Mouse (Mus musculus) layer of hippocampus, adult 9-10 months (tissue): Measurements from ENCODE around the gene Gpc6.
"Not testable (repeated sequence)": the region's sequence is repeated elsewhere in the genome, so short reads cannot be mapped to it uniquely, and the experiment has no call there.

Source experiments
- DNase-seq: peaks from one replicate; pipeline ENCODE4 v3.0.0; 2022; ENCODE audit warnings: low spot score

Gene Gpc6

DNA sequence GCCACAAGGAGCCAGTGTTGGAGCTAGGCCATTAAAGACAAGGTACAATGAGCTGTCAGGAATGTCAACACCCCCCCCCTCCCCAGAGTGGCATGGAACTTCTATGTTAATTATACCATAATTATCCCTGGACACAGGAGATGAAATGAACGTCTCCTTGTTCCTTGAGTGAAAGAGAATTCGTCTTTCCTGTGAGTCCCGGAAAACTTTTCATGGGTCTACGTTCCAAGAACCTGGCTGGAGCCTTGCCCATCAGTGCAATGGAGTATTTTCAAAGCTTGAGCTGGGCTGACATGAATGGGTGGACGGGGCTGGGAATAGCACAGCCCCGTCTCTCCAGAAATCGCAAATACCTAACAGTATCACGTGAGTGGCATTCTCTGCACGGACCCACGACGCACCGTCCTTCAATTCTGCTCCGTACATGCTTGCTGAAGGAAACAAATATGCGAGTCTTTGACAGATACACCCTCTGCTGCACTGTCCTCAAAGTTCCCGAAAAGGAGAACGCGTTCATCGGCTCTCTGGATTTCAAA is 444.3 kb downstream of the Gpc6 start:
- DNase-seq: no peak

DNA sequence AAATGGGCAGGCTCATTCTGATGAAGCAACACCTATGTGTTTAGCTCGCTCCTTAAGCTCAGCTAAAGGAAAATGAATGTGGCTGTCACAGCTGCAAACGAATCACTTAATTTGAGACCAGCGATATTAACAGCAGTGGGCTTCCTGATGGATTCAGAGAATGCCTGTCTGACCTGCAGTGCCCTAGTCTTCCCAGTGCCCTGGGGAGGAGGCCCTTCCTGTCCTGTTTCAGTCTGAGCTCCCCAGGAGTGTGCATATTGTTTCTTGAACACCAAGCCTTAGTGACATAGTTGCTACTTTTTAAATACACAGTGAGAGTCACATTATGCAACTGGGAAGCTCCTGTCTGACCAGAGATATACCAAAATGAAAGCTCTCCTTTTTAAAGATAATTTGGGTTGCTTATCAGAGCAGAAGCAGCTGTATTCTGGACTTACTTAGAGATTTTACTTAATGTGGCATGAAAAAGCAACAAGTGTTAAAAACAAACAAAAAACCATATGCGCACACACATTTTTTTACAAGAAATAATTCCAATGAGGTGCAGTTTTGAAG is 451.8 kb downstream of the Gpc6 start:
- DNase-seq: no peak

DNA sequence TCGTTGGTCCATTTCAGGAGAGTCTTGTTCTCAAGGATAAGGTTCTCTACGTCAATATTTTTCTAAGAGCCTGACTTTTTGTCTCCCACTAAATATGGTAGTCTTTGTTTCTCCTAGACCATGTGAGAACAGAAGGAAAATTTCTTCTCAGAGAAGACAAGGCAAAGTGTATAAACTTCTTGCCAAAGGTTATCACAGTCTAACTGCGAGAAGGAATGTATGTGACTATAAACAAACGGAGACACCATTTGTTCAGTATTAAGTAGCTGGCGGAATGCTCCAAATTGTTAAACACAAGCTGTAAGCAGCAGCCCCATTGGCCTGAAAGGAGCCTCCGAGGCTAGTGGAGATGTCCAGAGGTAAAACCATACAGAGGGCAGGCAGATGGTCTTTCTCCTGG is 454.9 kb downstream of the Gpc6 start:
- DNase-seq: no peak

DNA sequence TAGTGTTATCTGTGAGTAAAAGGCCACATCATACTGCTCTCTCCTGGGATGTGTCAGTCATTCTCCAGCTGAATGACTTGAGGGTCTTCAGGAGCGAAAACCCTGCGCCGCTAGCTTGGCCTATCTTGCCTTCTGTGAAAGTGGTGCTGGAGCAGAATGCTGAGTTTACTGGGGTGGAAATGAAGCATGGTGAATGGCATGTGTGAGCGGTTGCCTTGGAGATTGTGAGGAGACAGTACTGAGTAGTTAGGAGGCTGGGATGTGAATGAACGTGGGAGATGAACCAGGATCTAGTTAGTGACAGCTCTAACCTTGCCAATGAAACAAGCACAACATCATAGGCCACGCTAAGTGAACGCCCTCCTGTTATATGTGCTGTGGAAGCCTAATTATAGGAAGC is 458.1 kb downstream of the Gpc6 start:
- DNase-seq: no peak

DNA sequence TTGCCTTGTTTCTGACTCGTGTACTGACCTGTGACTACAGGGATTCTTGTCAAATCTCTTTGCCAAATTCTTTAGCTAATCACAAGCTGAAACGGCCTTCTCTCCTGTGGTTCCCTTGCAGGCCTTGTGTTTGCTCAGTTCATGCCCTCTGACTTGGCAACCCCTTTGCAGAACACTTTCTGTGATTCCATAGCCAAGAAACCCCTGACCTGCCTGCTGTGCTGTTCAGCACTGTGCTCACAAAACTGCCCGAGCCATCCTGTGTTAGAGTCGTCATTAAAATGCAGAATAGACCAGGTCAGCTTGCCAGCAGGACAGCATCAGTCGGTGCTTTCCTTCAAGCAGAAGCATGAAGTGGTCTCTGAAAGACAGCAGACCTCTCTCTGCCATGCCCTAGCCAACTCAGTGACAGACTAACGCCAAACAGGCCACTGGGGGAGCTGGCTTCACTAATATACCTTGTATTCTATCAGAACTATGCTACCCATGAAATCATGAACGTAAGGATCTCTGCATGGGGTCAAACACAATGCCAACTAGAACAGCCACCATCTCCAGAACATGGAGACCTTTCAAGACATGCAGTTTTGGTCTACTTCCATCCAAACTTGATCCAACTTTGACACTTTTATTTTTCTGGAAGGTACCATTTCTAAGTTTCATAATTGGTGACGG is 459.1 kb downstream of the Gpc6 start:
- no peak for DNase-seq

DNA sequence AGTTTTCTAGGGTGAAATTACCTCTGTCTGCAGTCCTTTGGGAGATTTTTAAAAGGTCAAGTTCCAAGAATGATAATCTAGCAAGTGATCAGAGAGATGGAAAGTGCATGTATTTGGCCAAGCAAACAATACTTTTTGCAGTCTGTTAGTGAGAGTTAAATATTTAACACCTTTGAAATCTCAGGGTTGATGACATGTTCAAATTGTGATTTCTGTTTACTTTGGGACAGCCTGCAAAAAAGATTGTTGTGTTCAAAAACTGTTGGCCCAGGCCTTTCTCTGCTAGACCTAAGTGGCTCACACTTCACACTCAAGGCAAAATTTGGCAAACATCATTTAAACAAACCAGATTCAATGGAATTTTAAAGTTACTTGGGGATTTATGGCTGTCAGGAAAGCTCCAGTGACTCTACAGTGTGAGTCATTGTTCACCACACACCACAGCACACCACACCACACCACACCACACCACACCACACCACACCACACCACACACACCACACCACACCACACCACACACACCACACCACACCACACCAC is 460.7 kb downstream of the Gpc6 start:
- no peak for DNase-seq

DNA sequence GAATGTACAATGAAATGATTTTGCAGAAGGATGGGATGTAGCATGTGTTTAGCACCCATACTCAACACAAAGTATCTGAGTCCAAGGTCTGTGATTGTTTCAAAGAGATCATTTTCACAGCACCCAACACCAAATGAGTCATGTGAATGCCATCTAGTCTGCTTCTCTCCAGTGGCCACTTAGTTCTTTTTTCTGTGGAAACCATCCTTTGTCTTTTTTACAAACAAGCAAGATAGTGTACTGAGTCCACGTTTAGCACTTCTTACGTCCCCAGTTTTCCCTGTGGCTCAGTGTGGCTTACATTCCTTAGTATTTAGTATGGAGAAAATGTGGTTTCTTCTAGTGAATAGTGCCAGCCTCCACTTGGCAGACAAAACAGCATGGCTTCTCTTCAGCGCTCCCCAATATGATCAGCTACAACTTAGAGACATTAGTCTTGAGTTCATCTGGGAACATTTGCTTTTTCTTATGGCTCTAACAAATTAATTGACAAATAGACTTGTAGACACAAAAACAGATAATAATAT is 465.7 kb downstream of the Gpc6 start:
- DNase-seq: no peak

DNA sequence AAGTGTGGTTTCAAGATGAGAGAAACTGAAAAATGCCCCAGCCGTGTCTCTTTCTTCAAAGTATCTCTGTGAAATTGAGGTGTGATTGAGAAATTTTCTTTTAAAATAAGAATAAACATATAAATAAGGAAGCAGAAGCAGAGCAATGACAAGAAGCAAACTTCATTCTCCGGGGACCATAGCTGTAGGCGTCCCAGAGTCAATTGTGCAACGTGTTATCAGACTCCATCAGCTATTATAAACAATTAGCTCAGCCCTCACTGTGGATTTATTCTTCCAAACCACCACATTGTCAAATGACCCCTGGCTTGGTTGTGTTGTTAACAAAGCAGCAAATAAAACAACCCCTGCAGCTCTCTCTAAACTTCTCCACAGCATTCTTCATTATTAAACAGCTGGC is 466.3 kb downstream of the Gpc6 start:
- no peak for DNase-seq

DNA sequence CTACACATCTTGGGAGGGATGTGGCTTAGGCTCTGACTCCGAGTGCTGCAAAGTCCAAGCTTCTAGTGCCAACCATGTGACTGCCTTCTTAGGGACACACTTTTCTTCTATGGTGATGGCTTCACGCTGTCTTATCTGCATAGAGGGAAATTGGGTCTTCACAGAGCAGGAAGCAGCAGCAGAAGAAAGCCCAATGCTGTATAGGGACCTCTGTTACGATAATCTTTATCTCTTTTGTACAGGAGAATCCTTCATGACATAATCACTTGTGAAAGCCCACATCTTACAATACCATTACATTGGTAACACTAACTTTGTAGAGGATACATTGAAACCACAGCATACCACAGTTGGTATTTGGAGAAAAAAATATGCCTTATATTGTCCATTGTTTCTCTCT is 472.1 kb downstream of the Gpc6 start:
- DNase-seq: no peak

DNA sequence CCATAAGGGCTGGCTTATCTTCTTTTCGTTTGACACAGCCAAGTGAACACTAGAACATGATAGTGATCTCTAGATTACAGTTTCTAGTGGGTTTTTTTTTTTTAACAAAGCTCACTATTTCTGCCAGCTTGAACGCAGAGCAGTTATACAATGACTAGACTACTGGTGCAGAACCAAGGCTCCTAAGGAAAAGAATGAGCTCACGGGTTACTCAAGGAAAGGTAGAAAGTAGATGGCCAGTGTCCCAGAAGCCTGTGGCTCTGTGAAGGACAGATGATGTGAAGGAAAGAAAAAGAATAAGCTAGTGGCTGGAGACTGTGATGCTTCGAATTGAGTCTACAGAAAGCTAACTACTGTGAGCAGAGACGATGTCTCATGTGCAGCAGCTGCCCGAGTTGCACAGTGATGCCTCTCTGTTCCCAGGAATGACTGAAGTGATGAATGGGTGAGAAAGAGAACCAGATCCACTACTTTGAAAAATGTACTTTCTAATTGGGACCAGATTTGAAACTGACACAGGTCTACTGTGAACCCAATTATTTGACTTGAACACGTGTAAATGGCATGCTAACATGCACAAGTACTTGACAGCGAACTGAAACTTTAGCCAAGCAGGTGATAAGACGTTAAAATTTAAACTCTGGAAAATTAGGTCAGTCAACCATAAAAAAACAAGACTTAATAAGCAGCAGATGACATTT is 482.9 kb downstream of the Gpc6 start:
- no peak for DNase-seq

DNA sequence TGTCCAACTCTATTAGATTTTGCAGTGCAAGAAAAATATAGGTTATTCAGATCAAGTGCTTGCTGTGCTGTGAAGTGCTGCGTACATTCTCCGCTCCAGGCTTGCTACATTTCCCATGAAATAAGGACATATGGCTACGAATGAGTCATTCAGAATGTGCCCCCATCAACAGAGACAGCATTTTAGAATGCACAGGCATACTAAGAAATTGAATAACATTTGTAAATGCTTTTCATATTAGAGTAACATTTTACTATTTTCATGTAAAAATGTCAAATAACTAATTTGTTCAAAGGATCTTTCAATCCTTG is 483.4 kb downstream of the Gpc6 start:
- no peak for DNase-seq

DNA sequence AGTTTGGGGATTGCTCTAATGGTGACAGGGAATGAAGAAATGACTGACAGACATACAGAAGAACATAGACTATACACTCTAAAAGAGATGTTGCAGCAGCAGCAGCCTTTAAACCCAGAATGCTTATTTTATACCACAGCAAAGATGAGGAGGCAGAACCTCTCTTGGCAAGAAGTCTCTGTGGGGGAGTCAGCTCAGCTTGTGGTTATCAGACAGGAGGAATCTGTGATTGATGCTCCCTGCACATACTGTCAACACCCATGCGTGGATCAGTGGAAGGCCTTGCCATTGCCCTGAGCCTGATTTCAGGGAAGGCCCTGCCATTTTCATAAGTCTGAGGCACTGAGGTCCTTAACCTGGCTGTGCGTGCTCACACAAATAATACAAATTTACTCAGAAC is 484.7 kb downstream of the Gpc6 start:
- no peak for DNase-seq

DNA sequence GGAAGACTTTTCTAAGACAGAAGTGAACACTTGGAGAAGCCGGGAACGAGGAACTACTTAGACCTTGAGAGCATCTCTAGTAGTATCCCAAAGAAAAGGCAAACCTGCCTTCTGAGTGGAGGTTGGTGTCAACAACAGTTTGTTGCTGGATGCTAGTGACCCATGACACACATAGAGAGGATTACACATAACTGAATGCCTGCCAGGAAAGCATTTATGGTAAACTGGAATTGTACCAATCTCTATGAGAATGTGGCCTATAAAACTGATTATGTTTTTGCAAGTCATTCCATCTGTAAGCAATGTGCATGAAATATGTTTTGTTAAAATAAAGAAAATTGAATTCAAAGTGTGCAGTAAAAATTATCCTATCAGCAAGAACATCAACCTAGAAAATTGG is 485.4 kb downstream of the Gpc6 start:
- DNase-seq: no peak

DNA sequence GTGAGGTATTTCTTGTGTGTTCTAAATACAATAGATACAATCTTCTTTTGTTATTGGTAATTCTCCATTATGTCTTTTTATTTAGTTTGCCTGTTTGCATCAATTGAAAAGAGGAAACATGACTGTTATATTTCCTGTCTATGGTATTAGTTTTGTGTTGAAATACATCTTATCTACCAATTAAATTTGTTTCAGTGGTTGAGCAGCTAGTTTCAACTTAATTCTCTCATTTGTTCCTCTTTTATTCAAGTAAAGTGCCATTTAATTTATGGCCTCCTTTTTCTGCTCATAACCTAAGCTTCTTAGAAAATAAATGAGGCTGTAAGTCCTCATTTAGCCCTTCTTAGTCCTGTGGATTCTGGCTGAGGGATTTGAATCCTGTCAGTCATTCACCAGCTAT is 489.9 kb downstream of the Gpc6 start:
- no peak for DNase-seq

DNA sequence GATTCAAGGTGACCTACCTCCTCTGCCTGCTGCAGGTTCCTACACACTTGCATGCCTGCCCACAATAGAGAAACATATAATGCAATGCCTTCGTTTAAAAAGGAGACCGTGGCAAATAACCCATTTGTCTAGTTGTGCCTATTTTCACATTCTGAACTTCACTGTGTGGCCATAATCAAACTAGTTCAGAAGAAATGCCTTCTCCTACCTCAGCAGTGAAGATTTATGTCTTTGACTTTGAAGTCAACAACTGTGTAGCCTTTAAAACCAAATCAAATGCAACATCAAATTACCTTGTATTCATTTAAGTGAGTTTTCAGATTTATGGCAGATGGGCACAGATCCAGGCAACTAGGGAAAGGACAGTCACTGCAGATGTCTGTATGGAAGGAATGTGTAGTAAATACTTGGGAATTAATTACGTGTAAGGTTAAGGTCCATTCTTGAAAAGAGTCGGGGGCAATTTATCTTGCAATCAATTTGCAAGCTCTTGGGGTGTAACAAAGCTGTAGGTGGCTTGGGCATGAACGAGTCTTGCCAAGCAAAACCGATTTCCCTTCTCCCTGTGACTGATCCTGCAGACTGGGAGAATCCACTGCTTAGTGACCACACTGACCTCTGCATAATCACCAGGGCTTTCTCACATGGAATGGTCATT is 494.6 kb downstream of the Gpc6 start:
- DNase-seq: no peak

DNA sequence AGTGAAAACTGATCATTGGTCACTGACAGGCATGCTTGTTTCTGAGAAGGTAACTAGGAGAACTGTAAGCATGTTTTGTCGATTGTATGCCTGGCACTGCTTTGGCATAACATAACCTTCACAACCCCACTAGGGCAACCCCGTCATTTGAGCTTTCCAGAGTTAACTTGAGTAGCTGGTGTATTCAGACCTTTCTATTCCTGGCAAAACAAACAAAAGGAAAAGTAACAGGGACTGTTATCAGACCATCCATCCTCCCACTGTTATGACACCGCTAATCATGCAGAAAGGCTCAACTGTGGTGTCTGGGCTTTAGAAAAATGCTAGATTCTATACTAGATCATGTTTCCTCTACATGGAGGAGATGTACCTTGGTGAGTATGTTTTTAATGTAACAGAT is 496.1 kb downstream of the Gpc6 start:
- no peak for DNase-seq

DNA sequence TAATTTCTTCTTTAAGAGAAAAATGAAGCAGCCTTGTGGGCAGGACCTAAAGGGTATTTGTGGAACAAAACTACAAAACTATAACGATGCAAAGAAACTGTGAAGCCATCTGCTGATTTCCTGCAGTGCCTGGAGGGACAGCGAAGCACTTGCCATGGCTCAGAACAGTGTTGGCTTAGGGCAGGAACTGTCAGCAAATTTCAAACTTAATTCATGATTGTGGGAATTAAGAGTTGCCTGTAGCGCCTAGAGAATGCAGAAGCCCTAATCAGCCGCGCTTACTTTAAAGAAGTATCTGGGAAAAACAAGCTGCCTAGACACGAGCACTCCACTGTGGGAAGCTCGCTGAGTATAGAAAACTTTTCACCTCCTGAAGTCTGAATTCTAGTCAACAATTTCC is 501.0 kb downstream of the Gpc6 start:
- no peak for DNase-seq

DNA sequence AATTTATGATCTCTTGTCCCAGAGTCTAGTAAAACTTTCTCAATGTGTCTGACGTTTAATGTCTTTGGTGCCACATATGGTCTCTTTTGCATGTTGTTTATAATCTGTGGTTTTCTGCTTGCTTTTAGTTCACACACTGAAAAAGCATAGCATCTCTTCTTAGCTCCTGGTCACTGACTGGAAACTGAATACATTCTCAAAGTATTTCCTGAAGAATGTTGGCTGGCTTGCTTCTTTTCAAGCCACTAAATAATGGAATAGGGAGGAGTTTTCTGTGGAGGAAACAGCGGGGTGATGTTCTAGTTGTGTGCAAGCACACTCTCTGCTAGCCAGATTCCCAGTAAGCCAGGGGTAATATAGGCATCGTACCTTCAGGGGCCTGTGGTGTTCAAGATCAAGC is 502.7 kb downstream of the Gpc6 start:
- no peak for DNase-seq

DNA sequence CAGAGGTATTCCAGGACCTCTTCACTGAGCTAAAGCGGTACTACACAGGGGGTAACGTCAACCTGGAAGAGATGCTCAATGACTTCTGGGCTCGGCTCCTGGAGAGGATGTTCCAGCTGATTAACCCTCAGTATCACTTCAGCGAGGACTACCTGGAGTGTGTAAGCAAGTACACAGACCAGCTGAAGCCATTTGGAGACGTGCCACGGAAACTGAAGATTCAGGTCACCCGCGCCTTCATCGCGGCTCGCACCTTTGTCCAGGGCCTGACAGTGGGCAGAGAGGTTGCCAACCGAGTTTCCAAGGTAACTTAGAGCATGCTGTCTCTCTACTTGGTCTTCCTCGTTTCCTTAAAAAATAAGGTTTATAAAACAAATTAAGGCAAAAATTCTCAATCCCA is 510.6 kb downstream of the Gpc6 start:
- no peak for DNase-seq

DNA sequence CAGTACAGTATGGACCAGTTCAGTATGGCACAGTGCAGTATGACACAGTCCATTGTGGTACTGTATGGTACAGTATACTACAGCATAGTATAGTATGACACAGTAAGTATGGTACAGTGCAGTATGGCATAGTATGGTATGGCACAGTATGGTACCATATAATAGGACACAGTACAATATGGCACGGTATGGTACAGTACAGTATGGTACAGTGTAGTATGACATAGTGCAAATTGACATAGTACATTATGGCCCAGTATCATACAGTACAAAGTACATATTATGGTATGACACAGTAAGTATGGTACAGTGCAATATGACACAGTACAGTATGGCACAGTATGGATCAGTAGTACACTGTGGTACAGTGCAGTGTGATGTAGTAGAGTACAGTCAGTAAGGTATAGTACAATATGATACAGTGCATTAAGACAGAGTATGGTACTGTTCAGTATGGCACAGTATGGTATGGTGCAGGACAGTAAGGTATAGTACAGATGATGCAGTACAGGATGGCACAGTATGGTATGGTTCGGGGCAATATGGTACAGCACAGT is 521.6 kb downstream of the Gpc6 start:
- DNase-seq: not testable (repeated sequence)

DNA sequence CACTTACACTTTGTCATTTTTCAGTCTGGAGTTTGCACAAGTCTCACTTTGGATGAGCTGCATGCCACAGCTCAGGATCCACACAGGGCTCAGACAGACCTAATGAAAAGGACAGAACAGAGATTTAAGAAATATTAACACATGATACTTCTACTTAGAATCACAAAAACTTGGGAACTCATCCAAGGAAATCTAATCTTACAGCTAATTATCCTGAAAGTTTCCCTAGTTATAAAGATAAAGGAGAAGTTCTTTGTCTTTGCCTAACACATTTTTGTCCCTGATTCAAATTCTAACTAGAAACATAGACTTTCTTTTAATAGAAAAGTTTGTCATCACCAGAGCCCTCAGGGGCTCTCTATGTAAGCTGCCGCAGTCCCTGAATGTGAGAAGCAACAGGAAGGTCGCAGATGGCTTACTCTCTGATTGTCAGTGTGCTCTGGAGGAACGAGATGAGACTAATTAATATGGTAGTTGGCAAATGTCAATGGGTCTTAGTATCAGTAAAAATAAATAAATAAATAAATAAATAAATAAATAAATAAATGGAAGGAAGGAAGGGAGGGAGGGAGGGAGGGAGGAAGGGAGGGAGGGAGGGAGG is 526.4 kb downstream of the Gpc6 start:
- DNase-seq: no peak

DNA sequence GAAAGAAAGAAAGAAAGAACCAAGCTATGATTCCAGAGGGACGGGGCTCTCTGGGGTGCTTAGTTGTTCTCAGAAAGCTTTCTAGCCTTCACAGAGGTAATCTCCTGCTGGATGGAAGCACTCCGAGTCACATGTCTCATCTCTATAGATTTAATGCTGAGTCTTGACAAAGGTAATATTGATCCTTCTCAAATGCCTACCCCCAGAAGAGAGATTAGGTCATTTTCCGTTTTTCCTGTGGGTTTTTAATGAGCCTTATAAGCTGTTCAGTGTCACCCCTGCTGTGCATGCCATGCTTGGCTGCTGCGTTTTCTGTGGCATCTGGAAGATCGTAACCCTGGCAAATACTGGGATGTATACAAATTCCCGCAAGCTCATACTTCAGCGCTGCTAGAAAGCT is 527.0 kb downstream of the Gpc6 start:
- DNase-seq: no peak
